Mouse (Mus musculus): Measurements from ENCODE around the gene Ppp4r3a.
"Not testable (repeated sequence)": the region's sequence is repeated elsewhere in the genome, so short reads cannot be mapped to it uniquely, and the experiment has no call there.

Gene Ppp4r3a

DNA sequence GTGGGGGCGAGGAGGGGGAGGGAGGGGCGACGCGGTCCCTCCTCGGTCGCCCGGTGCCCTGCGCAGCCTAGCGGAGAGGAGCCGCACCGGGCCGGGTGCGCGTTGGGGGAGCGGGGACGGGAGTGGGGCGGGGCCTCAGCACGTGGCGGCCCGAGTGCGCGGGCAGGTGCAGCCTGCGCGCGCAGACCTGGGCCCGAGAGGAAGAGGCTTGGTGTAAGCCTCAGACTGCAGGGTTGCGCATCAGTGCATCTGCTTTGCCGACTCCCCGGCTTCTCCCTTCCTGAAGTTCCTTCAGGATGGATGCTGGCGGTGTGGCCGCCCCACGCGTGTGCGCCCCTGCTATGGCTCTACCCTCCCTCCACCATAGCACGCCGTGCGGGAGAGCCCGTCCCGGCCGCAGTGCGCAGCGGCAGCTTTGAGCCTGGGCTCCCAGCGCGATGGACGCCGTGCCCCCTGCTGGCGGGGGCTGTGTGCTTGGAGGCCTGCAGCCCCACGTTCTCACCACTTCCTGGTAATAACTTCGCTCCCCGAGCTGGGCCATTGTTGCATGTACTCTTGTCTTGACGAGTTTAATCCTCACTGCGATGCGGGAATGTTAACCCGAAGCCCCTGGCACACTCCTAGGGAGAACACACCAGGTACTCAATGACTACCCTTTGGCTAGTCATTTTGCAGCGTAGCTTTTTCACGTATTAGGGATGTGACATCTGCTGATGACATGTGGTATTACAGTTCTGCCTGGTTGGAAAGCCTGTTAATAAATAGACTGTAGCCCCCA, 54.4 kb downstream of the Ppp4r3a start, which contains the start of gene Ccdc88c:
Ccdc88c (minus strand) TSS at position 103 of the 778 bp plus-strand sequence.
- peak; percentile 58 to 74 for DNase-seq (ENCODE audit: low spot score in 2 of 2)

DNA sequence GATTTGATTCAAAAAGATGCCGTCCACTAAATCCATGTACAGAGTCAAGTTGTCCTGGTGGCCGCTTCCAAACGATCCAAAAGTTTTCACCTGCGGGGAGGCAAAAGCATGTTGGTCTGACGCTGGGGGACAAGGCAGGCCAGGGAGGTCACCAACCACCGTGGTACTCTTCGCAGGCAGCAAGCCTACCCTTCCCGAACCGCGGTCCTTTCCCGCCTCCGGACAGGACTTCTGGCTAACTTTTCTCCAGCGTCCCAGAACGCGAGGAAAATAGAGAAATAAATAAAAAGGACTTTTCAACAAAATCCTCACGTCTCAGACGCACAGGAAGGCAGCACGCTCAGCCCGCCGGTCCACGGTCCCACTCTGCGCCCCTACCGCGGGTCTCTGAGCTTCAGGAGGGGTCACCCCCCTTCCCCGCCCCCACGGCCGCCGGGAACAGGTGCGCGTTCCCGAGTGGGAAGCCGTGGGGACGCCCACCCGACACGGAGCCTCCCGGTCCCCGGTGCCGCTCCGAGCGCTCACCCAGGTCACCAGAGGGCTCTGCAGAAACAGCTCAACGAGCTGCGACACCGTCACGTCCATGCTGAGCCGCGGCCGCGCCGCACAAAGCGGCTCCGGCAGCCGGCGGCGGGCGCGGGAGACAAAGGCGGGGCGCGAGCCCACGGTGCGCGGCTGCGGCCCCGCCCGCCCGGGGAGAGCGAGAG, 55.1 kb downstream of the Ppp4r3a start:
- no peak for DNase-seq (ENCODE audit: low spot score in 2 of 2)

DNA sequence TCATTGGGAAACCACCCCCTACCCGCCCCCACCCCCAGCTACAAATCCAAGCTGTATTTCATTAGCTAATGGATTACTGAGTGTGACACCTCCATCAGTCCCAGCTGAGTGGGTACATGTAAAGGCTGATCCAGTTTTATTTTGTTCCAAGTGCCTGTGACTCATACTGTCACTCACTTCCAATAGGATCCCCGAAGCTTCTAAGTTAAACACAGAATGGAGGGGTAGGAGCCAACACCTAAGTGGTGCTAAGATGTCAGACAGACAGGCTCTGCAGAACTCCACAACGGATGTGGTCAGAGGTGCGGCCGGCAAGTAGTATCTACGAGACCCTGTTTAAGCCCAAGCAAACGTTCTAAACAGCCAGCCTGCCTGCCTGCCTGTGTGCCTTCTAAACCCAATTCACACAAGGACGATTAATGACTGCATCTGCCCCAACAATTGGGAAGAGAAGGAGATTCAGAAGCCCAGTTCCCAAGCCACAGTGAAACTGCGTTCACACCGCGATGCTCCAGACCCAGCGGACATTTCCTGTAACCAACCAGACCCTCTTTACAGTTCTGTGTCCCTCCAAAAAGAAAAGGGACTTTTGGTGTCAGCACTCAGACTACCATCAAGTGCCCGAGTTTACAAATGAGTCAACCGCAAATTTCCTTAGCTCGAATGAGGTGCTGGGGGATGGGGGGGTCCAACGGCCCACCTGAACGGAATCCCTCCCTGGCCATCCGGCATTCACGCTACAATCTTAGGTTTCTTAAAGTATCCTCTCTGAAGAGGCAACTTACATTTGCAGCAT, 55.9 kb downstream of the Ppp4r3a start:
- DNase-seq (ENCODE audit: low spot score in 2 of 2), result no peak

DNA sequence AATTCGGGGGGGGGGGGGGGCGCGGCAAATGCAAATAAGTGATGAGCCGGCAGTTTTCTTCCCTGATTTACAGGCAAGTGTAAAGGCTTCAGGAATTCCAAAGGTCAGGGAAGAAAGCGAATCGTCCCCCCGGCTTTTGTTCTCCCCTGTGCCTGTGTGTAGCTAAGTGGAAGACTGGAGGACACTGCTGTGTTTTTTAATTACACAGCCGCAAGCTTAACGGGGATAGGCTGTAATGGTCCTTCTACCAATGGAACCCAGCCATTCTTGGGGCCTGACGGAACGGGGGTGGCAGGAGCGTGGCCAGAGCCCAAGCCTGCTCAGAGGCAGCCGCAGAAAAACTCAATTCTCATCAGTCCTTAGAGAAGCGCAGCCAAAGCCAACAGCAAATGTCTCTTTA, 56.6 kb downstream of the Ppp4r3a start:
- DNase-seq (ENCODE audit: low spot score in 2 of 2), result no peak

DNA sequence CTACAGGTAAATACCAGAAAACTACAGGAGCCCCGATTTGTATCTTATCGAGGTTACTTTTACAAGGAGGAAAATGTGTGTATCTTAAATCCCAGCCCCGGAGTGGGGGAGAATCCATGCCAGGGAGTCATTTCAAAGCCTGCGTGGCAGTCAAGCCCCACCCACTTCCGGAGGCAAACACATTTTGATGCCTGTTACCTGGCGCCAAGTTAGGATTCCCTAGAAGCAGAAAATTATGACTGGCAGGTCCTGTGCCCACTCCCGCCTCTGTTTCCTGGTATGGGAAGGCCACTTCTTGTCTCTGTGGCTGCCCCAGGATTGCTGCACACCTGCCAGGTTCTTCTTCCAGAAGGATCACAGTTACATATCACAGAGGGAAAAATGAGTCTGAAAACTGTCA, 57.0 kb downstream of the Ppp4r3a start:
- no peak for DNase-seq (ENCODE audit: low spot score in 2 of 2)

DNA sequence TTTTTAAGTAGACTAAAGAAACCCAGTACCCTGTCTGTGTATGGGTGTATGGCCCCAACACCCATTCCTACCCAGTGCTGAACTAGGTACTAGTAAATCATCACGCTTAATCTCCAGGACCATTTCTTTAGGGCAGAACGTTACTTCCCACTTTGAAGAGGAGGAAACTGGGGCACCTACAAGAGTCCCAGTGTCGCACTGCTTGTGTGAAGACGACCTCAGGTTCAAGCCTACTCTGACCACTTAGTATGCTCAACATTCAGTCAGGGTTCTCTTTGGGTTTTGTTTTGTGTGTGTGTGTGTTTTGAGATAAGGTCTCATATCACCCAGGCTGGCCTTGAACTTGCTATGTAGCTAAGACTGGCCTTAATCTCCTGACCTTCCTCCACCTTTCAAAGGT, 57.5 kb downstream of the Ppp4r3a start:
- DNase-seq (ENCODE audit: low spot score in 2 of 2), result no peak

DNA sequence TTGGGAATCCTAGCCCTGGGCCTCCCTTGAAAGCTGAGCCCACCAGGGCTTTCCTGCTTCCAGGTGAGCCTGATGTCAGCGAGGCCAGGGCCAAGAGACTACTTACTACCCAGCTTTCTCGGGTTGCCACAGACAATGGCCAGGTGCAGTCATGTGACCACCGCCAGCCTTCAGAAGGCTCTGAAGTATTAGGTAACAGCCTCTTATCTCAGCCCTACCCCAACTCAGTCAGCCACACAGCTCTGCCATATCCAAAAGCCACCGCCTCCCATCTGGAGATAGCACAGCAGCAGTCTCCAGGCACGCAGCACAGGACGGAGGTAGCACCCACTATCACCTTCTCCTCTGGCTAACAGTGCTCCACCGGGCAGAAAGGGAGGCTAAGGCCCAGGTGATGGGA, 58.1 kb downstream of the Ppp4r3a start:
- no peak for DNase-seq (ENCODE audit: low spot score in 2 of 2)

DNA sequence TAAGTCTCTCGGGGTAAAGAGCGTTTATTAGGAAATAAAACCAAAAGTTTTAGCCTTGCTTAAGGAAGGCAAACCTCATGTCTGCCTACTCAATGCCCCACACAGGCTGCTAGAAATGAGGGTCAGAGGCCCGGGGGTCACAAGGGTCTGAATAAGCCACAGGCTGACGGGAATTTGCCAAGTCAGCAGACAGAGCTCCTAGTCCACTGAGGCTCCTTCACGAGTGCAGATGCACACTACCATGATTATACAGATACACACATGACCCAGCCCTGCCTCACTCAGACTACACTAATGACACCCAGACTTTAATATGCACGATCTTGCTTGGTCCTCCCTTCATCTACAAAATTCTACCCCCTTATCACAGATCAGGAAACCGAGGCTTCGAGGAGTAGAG, 58.7 kb downstream of the Ppp4r3a start:
- DNase-seq (ENCODE audit: low spot score in 2 of 2), result no peak

DNA sequence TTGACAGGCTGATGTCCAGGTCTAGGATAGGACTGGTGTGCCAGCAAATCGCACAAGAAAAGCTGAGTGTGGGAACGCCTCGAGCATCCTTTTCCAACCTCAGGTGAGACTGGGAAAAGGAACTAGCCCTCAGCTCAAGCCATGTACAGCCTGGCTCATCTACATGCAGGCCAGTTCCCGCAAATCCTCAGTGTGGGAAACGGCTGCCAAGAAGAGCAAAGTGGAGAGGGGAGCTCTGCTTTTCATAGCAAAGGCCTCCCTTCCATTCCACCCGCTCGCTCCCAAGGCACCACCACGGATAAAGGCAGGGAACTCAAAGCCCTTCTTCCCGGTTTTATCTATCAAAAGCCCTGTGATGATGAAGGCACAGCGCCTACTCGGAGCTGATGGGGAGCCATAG, 60.4 kb downstream of the Ppp4r3a start:
- DNase-seq (ENCODE audit: low spot score in 2 of 2), result no peak

DNA sequence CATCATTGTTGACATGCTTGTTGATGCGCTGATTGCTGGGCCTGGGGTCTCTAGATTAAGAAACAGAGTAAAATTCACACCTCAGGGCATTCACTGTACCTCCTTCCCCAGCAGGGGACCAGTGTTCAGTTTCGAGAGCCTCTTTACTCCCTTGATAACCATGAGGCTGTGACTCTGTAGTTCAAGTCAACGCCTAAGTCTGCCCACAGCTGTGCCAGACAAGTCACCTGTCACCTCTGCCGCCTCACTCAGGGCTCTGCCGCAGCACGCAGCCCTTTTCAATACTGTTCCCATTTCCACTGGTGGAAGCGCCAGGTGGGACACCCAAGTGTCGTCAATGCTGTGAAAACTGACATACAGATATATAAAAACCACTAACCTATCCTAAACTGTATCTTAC, 61.1 kb downstream of the Ppp4r3a start:
- DNase-seq (ENCODE audit: low spot score in 2 of 2), result no peak

DNA sequence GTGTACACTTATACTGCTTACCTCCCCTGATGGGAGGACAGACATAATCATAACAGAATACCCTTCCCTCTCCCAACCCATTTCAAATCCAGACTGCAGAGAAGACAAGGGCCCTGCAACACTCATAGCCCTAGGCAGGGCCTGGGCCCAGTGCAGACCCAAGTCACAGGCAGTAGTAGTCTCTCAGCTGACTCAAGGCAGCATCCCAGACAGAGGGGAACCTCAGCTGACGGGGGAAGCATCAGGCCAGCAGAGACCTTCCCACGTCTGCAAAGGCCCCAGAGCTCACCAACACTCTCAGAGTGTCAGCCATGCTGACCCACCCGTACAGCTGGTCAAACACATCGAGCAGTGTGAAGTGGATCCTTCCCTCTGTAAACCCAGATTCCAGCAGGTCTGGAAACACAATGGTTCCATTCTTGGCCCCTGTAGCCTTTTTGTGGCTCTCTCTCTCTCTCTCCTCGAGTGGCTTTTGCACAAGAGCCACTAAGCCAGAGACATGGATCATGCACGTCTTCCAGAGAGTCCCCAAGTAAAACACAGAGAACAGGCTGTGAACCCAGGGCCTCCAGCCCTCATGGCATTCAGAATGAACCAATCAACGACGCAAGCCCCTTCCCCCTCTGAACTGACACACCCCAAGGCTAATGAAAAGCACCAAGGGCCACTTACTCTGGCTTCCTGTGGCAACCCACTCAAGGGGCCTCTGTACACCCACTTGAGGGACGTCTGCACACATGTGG, 61.8 kb downstream of the Ppp4r3a start:
- DNase-seq (ENCODE audit: low spot score in 2 of 2), result no peak

DNA sequence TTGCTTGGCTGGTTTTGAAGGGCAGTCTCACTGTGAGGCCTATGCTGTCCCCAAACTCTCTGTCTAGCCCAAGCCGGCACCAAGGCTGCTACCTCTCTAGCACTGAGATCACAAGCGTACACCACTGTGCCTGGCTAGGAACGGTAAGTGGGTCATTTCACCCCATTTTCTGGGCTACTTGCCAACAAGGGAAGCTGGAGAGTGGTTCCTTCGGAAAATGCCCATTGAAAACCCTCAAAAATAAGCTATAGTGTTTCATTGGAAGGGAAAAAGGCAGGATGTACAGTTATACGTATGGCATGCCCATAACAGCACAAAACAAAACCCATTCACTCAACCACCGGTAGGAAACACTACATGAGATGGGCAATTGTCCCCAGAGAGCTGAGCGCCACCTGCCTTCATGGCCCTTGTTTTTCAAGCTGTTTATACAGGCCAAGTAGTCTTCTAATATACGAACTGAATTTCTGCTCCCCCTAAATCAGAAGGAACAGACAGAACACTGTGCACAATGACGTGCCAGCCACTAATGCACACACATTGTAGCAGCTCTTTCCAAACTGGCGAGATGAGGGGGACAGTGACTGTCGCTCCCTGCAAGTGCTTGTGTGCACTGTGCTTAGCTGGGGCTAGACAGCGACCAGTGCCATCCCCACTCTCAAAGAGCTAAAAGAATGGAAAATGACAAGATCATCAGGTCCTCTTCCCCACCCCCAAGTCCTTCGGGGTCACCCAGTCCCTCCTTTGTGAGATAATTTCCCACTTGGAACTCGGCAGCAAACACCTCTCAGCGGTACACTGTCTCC, 63.1 kb downstream of the Ppp4r3a start:
- no peak for DNase-seq (ENCODE audit: low spot score in 2 of 2)

DNA sequence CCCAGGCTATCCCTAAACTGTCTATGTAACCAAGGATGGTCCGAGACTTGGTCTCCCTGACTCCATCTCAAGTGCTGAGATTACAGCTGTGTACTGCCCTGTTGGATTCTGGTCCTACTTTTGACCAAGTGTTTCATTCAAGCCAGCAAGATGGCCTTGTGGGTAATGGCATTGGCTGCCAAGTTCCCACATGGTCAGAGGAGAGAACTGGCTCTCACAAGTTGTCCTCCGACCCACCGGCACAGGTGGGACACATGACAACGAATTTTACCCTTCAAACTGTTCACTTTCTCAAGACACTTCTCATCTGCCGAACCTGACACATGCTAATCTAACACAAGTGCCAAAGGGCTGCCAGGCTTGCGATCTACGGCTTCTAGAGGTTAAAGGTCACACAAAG, 64.1 kb downstream of the Ppp4r3a start:
- DNase-seq (ENCODE audit: low spot score in 2 of 2), result no peak

DNA sequence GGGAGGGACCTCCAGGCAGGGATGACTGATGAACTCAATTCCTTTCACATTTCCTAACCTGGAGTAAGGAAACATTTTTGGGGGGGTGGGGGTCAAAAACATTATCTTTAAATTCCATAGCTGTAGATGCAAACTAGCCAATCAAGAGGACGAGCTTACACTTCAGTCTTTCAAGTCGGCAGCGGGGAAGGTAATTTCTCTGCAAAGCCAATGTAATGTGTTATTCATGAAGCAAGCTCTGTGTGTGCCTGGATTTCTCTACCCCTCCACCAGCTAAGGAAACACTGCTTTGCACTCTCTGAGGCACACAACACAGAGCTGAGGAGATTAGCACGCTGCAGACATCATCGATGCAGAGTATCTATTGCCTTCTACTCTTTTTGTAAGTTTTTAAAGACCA, 64.5 kb downstream of the Ppp4r3a start:
- no peak for DNase-seq (ENCODE audit: low spot score in 2 of 2)

DNA sequence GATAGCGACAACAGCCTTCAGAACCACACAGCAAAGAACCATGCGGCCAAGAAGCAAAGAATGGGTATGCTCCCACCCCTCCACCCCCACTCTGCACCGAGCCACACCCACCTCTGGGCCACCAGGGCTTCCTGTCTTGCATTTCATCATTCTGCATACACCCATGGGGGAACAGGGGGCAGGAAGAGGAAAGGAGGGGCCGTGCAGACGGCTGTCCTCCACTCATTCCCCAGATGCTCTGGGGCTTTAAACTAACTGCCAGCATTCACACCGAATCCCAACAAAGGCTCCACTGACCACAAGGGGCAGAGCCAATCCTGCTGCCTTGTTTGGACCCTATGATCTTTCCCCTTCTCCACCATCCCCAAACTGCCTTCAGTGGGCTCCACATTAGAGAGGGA, 65.5 kb downstream of the Ppp4r3a start:
- DNase-seq (ENCODE audit: low spot score in 2 of 2), result no peak

DNA sequence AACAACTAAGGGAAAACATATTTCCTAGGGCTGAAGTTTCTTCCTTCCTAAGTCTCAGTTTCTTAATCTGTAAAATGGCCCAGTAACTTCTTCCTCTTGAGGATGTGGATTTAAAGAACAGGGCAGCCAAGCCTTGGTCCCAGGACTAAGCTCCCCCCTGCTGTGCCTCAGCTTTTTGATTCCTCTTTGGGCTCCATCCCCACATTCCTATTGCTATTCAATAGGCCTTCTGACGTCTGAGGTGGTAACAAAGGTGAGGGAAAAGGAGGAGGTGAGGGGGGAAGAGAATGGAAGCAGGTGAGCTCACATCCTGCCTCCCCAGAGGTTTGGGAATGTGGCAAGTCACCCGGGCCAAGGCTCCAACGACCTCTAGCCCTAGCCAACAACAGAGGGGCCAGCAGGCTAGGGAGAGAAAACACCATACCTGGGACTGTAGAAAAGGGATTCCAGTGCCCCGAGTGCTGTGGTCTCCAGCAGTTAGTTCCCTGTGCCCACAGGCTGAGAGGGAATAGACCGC, 67.0 kb downstream of the Ppp4r3a start:
- no peak for DNase-seq (ENCODE audit: low spot score in 2 of 2)

DNA sequence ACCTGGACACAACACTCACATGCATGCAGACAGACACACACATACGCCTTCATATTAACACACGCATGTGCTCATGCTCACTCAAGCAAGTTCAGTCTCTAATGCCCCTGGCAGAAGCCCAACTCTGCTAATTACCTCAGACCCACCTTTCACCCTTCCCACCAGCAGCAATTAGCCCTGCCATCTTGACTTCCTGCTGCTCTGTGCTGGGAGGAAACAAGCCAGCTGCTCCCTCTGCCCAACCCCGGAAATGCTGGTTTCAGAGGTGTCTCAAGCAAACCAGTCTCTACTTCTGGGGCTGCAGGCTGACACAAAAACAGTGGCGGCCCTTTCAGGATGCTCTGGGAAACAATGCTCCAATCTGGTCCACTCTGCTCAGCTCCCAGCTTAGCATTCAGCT, 67.6 kb downstream of the Ppp4r3a start:
- no peak for DNase-seq (ENCODE audit: low spot score in 2 of 2)

DNA sequence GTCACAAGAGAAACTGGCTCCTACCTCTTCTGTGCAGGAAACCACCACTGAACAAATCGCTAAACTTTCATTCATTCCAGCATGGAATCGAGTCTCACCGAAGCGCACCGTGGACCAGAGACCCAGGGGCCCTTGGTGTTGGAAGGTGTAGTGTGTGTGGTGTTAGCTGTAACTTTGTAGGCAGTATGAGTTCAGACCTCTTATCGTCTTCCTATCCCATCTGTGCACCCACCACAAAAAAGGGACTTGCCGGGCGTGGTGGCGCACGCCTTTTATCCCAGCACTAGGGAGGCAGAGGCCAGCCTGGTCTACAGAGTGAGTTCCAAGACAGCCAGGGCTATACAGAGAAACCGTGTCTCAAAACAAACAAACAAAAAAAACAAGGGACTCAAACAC, 68.3 kb downstream of the Ppp4r3a start:
- no peak for DNase-seq (ENCODE audit: low spot score in 2 of 2)

DNA sequence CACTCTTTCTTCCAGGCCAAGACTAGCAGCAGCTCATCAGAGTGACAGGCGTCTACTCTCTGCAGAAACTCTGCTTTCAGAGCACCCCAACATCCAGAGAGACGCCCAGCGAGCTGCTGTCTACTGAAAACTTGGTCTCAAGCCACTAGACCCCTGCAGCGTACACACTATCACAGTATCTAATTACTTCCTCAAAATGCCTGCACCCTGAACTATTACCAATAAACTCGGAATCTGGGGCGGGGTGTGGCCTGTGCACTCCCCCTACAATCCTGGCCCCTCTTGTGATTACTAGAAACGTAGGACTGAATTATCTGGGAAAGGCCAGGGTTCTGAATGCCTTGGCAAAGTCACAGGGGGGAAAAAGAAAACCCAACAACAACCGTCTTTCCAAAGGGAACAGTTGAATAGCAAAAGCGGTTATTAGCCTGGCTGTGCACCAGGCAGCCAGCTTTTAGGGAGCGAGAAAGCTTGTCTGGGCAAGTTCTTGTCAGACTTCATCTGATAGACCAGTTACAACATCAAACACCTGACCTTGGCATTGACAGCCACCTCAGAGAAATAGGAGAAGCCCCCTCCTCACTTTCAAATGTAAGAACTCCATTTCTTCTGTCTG, 68.8 kb downstream of the Ppp4r3a start:
- DNase-seq (ENCODE audit: low spot score in 2 of 2), result no peak

DNA sequence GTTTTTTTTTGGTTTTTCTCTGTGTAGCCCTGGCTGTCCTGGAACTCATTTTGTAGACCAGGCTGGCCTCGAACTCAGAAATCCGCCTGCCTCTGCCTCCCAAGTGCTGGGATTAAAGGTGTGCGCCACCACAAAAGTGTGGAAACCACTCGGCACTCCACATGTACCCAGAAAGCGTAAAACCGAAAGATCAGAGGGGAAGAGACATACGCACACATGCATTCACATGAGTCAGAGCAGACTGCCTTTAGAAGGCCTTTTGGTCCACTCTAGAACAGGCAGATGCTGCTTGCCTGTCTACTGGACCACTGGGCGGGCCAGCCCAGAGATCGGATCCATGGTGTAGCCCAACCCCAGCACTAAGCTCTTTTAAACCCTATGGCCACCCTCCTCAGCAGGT, 69.8 kb downstream of the Ppp4r3a start:
- DNase-seq (ENCODE audit: low spot score in 2 of 2), result not testable (repeated sequence)

All from frontal cortex, postnatal 25 days (tissue).